Mouse (Mus musculus) ovary, adult 10 weeks (tissue): ENCODE data around the gene Mroh7. TPM values are rescaled to one million over a fixed set of nuclear protein-coding genes. Genes with fewer than 3 reads are reported as not detected.

ENCODE experiments used
- polyA plus RNA-seq: library from polyadenylated mRNA; stranded (reverse); fragments of 350-450 nt; fragmentation: Illumina TruSeq; extraction: RNeasy Lipid Tissue Mini Kit (QIAGEN cat#74804); gene quantifications from one replicate; pipeline ENCODE4 v1.2.3, GENCODE M21; 2014

The Mroh7 gene
- polyA plus RNA-seq, result not detected

GRCm38 (mm10) chr4:106730814-106731213 lies at the start of gene Mroh7:
Gene Mroh7 (minus strand): TSS chr4:106730925.

GRCm38 (mm10) chr4:106733636-106734035 lies 2.9 kb upstream of the Mroh7 start, which contains the start of gene Fam151a:
Gene Fam151a (plus strand): TSS chr4:106733889.

GRCm38 (mm10) chr4:106678442-106679118 lies 52.1 kb downstream of the Mroh7 start, which contains the start of gene Ttc4:
Gene Ttc4 (minus strand): TSS chr4:106678944.

GRCm38 (mm10) chr4:106650833-106651527 lies 79.7 kb downstream of the Mroh7 start, which contains the start of gene Pars2:
Gene Pars2 (plus strand): TSS chr4:106651069.

Other genes starting within 250 kb of the Mroh7 start
- gene Bsnd, start 238.6 kb downstream of the Mroh7 start, polyA plus RNA-seq, result not detected
- gene Dhcr24, start 169.9 kb downstream of the Mroh7 start, polyA plus RNA-seq, result 3.9 TPM
- gene Lexm, start 113.7 kb downstream of the Mroh7 start, polyA plus RNA-seq, result not detected
- not detected for gene Ttc22, start 108.5 kb downstream of the Mroh7 start, polyA plus RNA-seq
- gene Pars2, start 79.9 kb downstream of the Mroh7 start, polyA plus RNA-seq, result 1.6 TPM
- 29.4 TPM for gene Ttc4, start 52.0 kb downstream of the Mroh7 start, polyA plus RNA-seq
- gene Fam151a, start 3.0 kb upstream of the Mroh7 start, polyA plus RNA-seq, result not detected
- 1.7 TPM for gene Acot11, start 74.1 kb upstream of the Mroh7 start, polyA plus RNA-seq
- gene Ssbp3, start 179.8 kb upstream of the Mroh7 start, polyA plus RNA-seq, result 119 TPM